Mouse (Mus musculus) erythroblast, embryonic 14.5 days (primary cell): ENCODE results near the gene D630045J12Rik. TPM values are rescaled to one million over a fixed set of nuclear protein-coding genes. Genes with fewer than 3 reads are reported as not detected.

ENCODE experiments used
- H3K27me3 ChIP-seq: 2 replicates; pipeline ENCODE4 v1.6.1; 2012; ENCODE audit warnings: inconsistent platforms; ENCODE audit not compliant: control insufficient read depth
- H3K36me3 ChIP-seq: 2 replicates; pipeline ENCODE4 v1.6.1; 2012; ENCODE audit warnings: mild to moderate bottlenecking, inconsistent platforms; ENCODE audit not compliant: control insufficient read depth
- H3K4me1 ChIP-seq: 2 replicates; pipeline ENCODE4 v1.6.1; 2012; ENCODE audit warnings: inconsistent platforms; ENCODE audit not compliant: control insufficient read depth
- H3K4me3 ChIP-seq: replicated peaks from 2 replicates; pipeline ENCODE3; 2012; ENCODE audit warnings: moderate library complexity, mild to moderate bottlenecking, inconsistent platforms
- H3K9me3 ChIP-seq: 2 replicates; pipeline ENCODE4 v1.6.1; 2012; ENCODE audit warnings: low read length, inconsistent platforms, mixed read lengths; ENCODE audit not compliant: control insufficient read depth
- GATA1 ChIP-seq: IDR thresholded peaks from 2 replicates; pipeline ENCODE4 v1.6.1; 2012; ENCODE audit warnings: low read length, inconsistent platforms, mixed read lengths
- TAL1 ChIP-seq: IDR thresholded peaks from 3 replicates; pipeline ENCODE4 v1.6.1; 2012; ENCODE audit warnings: low read length, inconsistent platforms, mixed read lengths
- polyA plus RNA-seq: library from polyadenylated mRNA; stranded (reverse); fragments of >175 nt; gene quantifications from 2 replicates; pipeline ENCODE4 v1.2.3, GENCODE M21; 2012

The D630045J12Rik gene
- polyA plus RNA-seq, 1 experiment, result under 0.01 TPM

DNA sequence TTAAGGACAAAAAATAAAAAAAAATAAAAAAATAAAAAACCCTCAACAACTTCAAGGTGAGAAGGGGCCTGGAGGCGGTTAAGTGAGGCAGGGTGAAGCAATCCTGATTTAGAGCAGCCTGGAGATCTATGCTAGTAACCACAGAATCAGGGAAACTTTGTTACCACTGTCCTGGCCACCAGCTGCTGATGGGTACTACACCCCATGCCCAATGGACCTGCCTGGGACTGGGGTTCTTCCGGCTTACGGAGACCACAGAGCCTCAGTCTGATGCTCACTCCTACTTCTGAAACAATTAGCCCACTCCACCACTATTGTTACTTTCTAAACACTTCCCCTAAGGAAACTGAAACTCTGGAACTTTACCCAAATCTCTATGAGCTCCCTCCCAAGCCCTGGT lies 9.0 kb downstream of the D630045J12Rik start:
- no peak for TF ChIP-seq TAL1
- no peak for TF ChIP-seq GATA1
- H3K4me1 ChIP-seq, result no peaks in the 10 kb centered on the region
- H3K27me3 ChIP-seq, result no peaks in the 10 kb centered on the region
- H3K9me3 ChIP-seq, result no peaks in the 10 kb centered on the region
- H3K36me3 ChIP-seq, result no peaks in the 10 kb centered on the region
- H3K4me3 ChIP-seq, result no peak overlapping the region

DNA sequence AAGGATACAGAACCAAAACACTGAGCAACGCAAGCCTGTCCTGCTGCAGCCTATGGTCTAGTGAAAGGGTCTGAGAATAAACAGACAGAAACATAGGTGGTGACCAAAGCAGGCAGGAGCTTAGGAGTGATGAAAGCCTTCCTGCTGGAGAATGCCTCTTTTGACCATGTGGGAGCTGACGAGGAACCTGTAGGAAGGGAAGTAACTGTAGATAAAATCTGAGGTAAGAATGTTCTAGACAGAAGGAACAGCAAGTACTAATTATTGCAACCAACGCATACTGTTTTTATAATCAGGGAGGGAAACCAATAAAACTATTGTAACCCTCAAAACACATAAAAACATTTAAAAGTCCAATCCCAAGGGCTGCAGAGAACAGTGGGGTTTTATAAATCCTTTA lies 9.6 kb downstream of the D630045J12Rik start:
- no peaks in the 10 kb centered on the region for H3K9me3 ChIP-seq
- no peak overlapping the region for H3K4me3 ChIP-seq
- no peaks in the 10 kb centered on the region for H3K36me3 ChIP-seq
- H3K27me3 ChIP-seq, result no peaks in the 10 kb centered on the region
- H3K4me1 ChIP-seq, result no peaks in the 10 kb centered on the region
- TF ChIP-seq GATA1, result no peak
- no peak for TF ChIP-seq TAL1

DNA sequence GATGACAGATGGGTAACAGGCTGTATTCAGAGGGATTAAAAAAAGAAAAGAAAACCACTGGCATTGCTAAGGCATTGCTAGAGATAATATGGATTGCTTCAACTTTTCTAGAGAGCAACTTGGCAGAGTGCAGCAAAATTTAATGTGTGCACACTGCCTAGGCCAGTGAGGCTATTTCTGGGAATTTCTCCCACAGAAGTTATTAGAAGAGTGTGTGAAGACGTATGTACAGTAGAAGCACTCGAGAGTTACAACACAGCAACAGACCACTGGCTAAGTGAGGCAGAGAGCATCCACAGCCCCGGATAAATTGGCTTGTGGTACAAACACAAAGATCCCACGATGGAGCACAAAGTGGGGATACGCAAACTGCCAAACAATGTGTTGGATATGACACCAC lies 11.0 kb downstream of the D630045J12Rik start:
- no peaks in the 10 kb centered on the region for H3K27me3 ChIP-seq
- H3K36me3 ChIP-seq, result no peaks in the 10 kb centered on the region
- H3K4me1 ChIP-seq, result no peaks in the 10 kb centered on the region
- TF ChIP-seq TAL1, result no peak
- no peak for TF ChIP-seq GATA1
- H3K4me3 ChIP-seq, result no peak overlapping the region
- H3K9me3 ChIP-seq, result no peaks in the 10 kb centered on the region

DNA sequence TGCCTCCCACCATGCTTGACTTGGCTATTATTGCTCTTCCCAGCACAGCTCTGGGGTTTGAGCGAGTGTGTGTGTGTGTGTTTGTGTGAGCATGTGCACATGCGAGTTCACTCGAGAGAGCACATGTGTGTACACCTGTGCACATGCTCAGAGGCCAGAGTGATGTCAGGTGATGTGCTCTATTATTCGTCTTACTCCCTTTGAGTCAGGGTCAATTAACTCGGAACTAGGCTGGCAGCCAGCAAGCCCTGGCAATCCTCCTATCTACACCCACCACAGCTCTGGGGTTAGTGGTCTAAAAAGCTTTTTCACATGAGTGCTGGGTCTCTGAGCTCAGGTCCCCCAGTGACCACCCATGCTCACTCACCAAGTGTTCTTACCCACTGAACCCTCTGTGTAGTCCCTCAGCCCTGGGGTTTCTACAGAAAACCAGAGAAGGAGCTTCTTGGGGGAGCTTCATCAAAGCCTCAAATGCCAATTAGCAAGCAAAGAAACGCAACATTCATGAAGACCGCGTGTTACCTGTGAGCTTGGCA lies 11.4 kb downstream of the D630045J12Rik start:
- no peaks in the 10 kb centered on the region for H3K4me1 ChIP-seq
- TF ChIP-seq GATA1 (no peak), TAL1 (no peak)
- no peaks in the 10 kb centered on the region for H3K36me3 ChIP-seq
- H3K9me3 ChIP-seq, result no peaks in the 10 kb centered on the region
- H3K27me3 ChIP-seq, result no peaks in the 10 kb centered on the region
- H3K4me3 ChIP-seq, result no peak overlapping the region

DNA sequence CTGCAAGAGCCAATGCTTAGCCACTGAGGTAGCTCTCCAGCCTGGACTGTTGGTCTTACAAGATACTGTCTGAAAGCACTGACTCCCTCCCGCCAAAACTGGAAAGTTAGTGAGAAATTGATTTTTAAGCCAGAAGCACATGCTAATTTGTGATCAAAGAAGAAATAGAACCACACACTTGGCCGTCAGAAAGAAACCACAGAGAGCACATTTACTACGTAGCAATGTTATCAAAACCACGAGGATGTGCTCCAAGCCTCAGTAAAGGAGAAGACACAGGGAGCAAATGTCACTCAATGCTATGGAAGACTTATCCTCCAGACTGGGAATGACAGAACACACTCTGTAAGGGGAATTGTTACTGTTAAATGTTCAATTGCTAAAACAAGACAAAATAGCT lies 12.3 kb downstream of the D630045J12Rik start:
- H3K36me3 ChIP-seq, result no peaks in the 10 kb centered on the region
- H3K9me3 ChIP-seq, result no peaks in the 10 kb centered on the region
- H3K4me1 ChIP-seq, result no peaks in the 10 kb centered on the region
- no peak overlapping the region for H3K4me3 ChIP-seq
- H3K27me3 ChIP-seq, result no peaks in the 10 kb centered on the region
- TF ChIP-seq GATA1, result no peak
- TF ChIP-seq TAL1, result no peak

DNA sequence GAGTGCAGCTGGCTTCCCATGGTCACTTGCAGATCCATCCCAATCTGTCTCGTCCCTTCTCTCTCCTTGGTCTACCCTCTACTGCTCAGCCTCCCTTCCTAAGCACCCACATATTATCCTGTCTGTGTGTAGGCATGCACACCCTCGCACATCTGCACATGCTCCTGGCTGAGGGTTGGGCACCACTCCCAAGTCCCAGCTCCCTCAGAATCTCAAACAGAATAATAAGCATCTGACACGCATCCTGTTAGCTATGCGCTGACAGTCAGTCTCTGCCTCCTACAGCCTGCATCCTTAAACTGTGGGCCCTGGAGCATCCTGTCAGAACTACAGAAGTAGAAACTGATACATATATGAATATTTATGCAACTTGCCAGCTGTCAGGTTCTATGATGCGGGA lies 13.2 kb downstream of the D630045J12Rik start:
- Histone ChIP-seq H3K9me3 (no peaks in the 10 kb centered on the region), H3K4me1 (no peaks in the 10 kb centered on the region), H3K27me3 (no peaks in the 10 kb centered on the region), H3K36me3 (no peaks in the 10 kb centered on the region), H3K4me3 (no peak overlapping the region)
- TF ChIP-seq TAL1, result no peak
- no peak for TF ChIP-seq GATA1

DNA sequence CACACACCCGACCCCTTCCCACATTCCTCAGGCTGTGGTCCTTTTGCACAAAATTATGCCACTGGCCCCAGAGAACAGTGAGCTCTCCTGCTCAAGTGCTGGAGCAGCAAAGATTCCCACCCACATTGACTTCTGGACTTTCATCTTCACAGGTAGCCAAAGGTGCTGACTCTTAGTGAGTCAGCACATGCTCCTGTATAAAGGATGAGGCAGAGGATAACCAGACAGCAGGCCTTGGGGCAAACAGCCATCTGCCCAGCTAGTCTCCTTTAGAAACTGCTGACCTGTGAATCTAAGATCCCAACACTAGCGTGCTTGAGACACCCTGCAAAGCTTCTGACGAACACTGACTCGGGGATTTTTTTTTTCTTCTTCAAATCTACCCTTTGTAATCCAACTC lies 15.4 kb downstream of the D630045J12Rik start:
- Histone ChIP-seq H3K27me3 (no peaks in the 10 kb centered on the region), H3K9me3 (no peaks in the 10 kb centered on the region), H3K36me3 (no peaks in the 10 kb centered on the region), H3K4me3 (no peak overlapping the region), H3K4me1 (no peaks in the 10 kb centered on the region)
- TF ChIP-seq TAL1 (no peak), GATA1 (no peak)

DNA sequence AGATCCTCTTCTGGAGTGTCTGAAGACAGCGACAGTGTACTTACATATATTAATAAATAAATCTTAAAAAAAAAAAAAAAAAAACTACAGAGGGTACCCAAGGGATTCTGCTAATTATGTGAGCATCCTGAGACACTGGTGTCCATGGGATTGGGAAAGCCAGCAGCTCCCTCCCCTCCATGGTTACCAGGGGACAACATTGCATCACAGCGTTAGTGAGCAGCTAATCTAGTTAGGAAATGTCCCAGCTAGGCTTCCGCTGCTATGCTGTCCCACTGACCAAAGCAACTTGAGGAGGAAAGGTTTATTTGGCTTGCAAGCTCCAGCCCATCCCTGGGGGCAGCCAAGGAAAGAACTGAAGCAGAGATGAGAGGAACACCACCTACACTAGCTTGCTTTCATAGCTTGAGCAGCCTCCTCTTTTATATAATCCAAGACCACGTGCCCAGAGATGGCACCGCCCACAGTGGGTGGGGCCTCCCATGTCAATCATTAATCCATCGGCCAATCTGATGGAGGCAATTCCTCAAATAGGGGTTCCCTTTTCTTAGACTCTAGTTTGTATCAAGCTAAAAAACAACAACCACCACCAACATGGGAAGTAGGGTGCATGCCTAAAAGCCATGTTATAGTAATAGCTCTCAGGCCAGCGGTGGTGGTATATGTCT lies 17.7 kb downstream of the D630045J12Rik start:
- H3K27me3 ChIP-seq, result no peaks in the 10 kb centered on the region
- H3K9me3 ChIP-seq, result no peaks in the 10 kb centered on the region
- no peaks in the 10 kb centered on the region for H3K4me1 ChIP-seq
- TF ChIP-seq GATA1 (no peak), TAL1 (no peak)
- H3K4me3 ChIP-seq, result no peak overlapping the region
- H3K36me3 ChIP-seq, result no peaks in the 10 kb centered on the region

DNA sequence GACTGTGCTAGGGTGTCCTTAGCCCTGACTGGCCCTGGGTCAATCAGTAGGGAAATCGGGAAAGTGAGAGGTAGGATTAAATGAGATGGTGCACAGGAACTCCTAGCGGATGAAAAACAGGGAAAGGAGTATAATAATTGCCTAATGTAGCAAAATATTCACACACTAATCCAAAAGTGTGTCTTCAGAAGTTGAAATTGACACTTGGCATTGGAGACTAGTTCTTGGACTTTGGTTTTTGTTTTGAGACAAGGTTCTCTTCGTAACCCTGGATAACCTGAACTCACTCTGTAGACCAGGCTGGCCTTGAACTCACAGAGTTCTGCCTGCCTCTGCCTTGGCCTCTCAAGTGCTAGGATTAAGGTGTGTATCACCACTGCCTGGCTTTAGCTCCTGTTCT lies 20.0 kb downstream of the D630045J12Rik start:
- no peaks in the 10 kb centered on the region for H3K4me1 ChIP-seq
- TF ChIP-seq GATA1 (no peak), TAL1 (no peak)
- no peaks in the 10 kb centered on the region for H3K27me3 ChIP-seq
- H3K36me3 ChIP-seq, result no peaks in the 10 kb centered on the region
- H3K4me3 ChIP-seq, result no peak overlapping the region
- H3K9me3 ChIP-seq, result no peaks in the 10 kb centered on the region

DNA sequence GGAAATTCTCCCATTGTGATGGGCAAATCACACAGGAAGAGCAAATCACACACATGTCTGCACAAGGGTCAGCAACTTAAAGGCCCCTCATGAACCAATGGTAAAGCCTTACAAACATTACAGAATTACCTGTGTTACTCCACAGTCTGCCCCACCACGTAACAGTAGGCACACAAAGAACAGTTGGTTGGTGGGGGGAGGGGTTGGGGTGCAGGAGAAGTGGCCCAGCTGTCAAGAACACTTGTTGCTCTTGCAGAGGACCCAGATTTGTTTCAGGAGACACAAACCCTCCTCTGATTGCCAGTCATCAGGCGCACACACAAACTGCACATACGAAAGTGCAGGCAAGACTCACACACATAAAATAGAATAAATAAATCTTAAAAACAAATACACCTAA lies 20.9 kb downstream of the D630045J12Rik start:
- Histone ChIP-seq H3K36me3 (no peaks in the 10 kb centered on the region), H3K9me3 (no peaks in the 10 kb centered on the region), H3K27me3 (no peaks in the 10 kb centered on the region), H3K4me3 (no peak overlapping the region), H3K4me1 (no peaks in the 10 kb centered on the region)
- TF ChIP-seq GATA1 (no peak), TAL1 (no peak)
